Mouse (Mus musculus): Measurements from ENCODE around the gene Nck2.

DNA sequence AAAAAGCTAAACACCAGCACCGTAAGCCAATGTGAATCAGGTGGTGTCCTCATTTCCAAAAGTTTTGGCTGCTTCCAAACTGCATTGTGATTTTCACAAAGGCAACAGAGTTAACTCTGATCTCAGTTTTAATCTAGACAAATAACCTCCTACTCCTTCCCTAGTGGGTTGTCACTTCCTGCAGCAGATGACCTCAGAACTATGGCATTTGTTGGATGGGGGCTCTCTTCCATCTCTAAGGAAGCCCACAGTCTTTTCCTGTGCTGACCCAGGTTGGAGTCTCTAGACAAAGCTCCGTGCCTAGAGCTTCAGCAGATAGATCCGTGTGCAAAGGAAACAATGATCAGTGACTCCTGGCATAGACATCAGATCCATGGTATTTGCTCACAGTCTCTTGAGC, 31.1 kb upstream of the Nck2 start:
- no peak for TF ChIP-seq FLI1 (IDR thresholded peaks at IDR 0.05; ENCODE audit: low read length)
- TF ChIP-seq GATA1 (IDR thresholded peaks at IDR 0.05; ENCODE audit: borderline replicate concordance, low read length), result no peak

All from megakaryocyte, embryonic 14.5 days (primary cell).